Mouse (Mus musculus) retina, postnatal 7 days (tissue): ENCODE measurements around the gene Ak4.

Experiments
- DNase-seq: peaks from one replicate; pipeline ENCODE4 v3.0.0-alpha.2; 2012; ENCODE audit warnings: low read depth, low spot score

Gene Ak4

DNA sequence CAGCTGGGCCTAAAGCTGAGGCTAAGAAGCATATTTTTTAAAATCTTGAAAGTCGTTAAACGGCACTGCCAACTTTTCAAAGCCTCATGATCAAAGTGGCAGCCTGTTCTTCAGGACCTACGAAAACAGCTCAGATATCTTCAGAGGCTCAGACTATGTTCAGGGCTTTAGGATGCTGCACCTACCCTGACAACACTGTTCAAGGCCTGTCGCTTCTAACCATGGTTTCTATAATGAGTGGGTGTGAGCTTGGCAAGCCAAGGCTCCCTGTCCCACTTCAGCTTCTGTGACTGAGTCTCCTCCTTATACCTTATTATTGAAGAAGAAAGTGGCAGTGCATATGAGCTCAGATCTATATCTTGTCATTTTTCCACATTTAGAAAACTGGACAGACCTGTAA lies 40.3 kb downstream of the Ak4 start:
- DNase-seq, result no peak

GRCm38 (mm10) chr4:101460114-101460513 lies 41.0 kb downstream of the Ak4 start:
- DNase-seq, result no peak

- DNase-seq, result no peak
Observed at GRCm38 (mm10) chr4:101462065-101462464, 43.0 kb downstream of the Ak4 start.

- no peak for DNase-seq
Observed at GRCm38 (mm10) chr4:101466264-101466663, 47.2 kb downstream of the Ak4 start.

- no peak for DNase-seq
Observed at GRCm38 (mm10) chr4:101469242-101469641, 50.2 kb downstream of the Ak4 start.

DNA sequence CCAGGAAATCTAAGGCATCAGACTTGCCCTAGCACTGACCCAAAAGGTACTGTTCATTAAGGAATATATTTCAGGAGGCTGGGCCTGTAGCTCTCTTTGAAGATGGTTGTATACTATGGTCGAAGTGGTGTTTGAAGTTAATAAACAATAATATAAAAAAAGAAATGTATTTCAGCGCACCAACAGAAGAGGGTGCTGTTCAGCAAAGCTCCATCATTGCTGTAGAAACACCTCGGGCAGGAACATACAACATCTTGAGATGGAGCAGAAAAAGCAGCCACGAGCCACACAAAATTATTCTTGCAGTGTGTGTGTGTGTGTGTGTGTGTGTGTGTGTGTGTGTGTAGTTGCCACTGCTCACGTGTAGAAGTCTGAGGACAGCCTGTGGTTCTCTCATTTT lies 51.5 kb downstream of the Ak4 start:
- DNase-seq, result no peak

GRCm38 (mm10) chr4:101472767-101473166 lies 53.7 kb downstream of the Ak4 start:
- DNase-seq, result no peak

DNA sequence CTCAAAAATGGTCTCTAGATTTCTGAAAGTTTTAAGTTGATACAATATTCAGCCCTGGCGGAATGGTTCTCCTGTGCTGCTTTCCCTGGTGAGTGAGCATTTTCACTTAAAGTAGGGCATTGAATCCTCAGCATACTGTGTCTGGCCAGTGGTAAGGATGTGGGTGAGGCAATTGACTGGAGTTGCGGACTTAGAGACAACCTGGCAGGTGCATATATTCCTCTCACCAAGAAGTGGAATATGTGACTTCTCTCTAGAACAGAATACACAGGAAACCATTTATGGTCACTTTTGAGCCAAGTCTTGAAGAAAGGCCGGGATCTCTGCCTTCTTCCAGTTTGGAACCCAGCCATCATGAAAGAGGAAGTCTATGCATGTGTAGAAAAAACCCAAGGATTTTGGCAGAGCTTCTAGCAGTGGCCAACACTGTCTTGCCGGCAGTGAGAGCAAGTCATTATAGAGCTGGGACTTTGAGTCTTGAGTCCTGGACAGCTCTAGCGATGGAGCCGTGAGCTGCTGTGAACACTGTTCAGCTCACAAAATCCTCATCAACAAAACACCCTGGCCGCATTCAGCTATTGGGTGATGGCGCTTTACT lies 71.3 kb downstream of the Ak4 start:
- DNase-seq, result no peak

GRCm38 (mm10) chr4:101491704-101492103 lies 72.6 kb downstream of the Ak4 start:
- no peak for DNase-seq

GRCm38 (mm10) chr4:101493611-101494197 lies 74.6 kb downstream of the Ak4 start:
- DNase-seq, result no peak

DNA sequence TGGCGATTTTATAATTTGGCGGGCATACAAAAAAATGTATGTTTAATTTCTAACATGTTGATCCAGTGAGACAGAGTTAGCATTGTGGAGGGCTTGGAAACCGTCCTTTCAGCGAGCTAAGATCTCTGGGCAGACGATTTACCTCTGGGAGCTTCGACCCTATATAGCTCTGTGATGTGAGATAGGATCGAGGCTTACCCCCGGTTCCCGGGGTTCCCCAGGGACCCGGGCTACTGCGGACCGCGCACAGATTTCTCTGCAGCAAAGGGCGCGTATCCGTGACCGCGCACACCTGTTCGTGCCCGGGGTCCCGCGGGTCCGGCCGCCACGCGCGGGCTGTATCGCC lies 77.1 kb downstream of the Ak4 start:
- no peak for DNase-seq

- DNase-seq, result no peak
Observed at GRCm38 (mm10) chr4:101496534-101497237, 77.6 kb downstream of the Ak4 start, which contains the start of gene Dnajc6. TSS of gene Dnajc6 (plus strand) at chr4:101496648.

GRCm38 (mm10) chr4:101497336-101497735 lies 78.3 kb downstream of the Ak4 start:
- no peak for DNase-seq

DNA sequence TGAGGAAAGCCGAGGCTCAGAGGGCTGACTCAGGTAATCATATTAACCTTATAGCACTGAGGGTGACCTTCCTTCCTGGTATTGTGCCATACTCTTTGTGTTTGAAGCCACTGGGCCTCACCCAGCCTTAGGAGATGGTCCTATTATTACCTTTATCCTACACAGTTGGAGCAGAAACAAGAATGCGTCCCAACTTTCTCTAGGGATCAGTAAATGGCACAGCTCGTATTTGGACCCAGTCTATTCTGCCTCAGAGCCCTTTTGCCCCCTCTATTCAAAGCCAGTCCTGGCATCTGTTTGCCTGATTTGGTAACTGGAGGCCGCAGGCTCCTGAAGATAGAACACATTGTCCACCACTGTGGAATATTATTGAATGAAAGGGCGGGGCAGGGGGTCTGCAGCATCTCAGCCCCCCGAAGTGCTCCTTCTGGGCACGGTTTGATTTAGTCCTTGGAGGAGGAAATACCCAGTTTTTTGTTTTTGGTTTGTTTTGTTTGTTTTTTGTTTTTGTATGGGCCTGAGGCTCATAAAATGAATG lies 85.5 kb downstream of the Ak4 start:
- no peak for DNase-seq

DNA sequence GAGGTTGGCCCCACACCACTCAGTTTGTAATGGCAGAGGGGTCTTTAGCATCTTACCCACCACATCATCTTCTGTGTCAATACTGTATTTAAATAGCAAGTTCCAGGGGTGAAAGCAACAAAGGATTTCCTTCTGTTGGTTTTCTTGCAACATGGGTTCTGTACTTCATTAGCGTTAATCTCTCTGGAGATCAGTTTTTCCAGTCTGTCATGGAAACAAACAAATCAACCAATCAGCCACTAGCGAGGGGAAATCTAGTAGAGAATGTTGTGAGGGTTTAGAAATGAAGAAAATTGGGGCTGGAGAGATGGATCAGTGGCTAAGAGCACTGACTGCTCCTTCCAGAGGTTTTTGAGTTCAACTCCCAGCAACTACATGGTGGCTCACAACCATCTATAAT lies 86.9 kb downstream of the Ak4 start:
- DNase-seq, result no peak

DNA sequence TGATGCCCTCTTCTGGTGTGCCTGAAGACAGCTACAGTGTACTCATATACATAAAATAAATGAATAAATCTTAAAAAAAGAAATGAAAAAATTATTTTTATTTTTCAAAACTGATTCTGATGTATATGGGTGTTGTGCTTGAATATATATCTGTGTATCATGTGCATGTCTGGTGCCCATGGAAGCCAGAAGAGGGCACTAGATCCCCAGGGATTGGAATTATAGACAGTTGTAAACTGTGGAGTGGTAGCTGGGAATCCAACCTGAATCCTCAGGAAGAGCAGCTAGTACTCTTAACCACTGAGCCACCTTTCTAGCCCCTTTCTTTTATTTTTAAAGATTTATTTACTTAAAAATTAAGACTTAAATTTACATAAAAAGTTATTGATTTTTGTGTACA lies 87.3 kb downstream of the Ak4 start:
- no peak for DNase-seq

- no peak for DNase-seq
Observed at GRCm38 (mm10) chr4:101507571-101508422, 88.7 kb downstream of the Ak4 start.

GRCm38 (mm10) chr4:101508431-101508830 lies 89.4 kb downstream of the Ak4 start:
- DNase-seq, result no peak

DNA sequence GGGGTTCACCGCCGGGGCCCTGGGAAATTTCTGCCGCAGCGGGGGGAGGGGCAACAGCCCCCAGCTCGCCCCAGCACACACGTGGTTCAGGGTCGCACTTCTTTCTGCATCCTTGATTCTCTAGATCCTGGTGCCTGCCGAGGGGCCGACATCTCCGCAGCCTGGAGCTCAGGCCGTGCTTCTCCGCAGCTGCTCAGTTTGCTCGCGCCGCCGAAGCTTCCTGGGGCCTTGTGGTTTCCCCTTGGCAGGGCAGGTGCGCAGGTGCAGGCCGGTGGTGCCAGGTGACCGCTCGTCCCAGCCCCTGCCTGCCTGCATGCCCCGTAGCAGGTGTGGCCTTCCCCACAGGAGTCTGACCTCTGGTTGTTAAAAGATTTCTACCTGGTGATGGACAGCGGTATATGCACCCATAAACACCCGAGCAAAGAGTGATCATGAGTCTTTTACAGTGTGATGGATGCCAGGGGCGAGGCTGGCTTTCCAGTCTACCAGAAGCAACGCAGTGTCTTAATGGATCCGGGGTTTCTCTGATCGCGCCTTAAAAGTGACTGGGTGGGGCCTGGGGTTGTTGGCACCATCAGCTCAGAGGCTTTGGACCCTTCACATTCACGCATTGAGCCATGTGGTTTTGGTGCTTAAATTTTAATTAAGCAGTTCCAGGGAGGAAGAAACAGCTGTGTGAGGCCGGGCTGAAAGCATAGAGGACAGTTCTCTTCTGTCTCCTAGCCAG lies 89.9 kb downstream of the Ak4 start:
- no peak for DNase-seq

DNA sequence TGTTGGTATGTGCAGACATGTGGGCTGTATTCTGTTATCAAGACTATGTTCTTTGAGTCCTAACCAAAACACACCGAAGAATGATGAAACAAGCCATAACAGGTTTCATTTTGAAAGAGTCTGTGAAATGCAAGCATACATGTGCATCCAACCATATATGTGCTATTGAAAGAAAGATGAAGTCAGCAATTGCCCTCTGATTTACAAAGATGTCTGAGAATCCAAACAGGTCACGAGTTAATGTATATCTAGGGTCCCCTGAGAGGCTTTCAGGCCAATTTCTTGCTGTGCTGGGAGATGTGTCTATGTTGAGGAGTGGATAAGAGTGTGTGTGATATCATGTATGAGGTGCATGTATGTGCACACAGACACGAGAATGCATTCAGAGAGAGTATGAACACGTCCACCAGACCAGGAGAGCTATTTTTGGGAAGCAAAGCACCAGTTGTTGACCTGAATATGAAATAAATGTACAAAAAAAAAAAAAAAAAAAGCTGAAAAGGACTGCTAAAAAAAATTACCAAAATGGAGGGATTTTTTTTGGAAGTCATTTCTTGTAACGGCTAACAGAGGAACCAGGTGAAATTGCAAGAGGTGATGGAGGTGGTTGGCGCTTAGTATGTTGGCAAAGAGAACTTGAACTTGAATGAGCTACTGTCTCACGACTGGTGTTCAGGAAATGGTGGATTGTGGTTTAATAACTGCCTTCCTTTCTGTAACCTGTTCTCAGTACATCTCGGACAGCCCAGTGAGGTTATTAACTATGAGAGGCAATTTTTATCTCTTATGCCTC lies 91.2 kb downstream of the Ak4 start:
- DNase-seq, result no peak

- no peak for DNase-seq
Observed at GRCm38 (mm10) chr4:101510904-101511210, 91.8 kb downstream of the Ak4 start.
